Mouse (Mus musculus) cortical plate, adult 2 months (tissue): Measurements from ENCODE around the gene Svep1. TPM values are rescaled to one million over a fixed set of nuclear protein-coding genes. Genes with fewer than 3 reads are reported as not detected.

ENCODE experiments used
- H3K27ac ChIP-seq: fragments of 200-500 bp; 2 replicates; pipeline ENCODE4 v1.5.1; 2012; ENCODE audit warnings: low read length, control low read depth, inconsistent platforms; ENCODE audit not compliant: insufficient read depth
- H3K4me1 ChIP-seq: fragments of 200-500 bp; 2 replicates; pipeline ENCODE4 v1.6.1; 2011; ENCODE audit warnings: low read length; ENCODE audit not compliant: control insufficient read depth, insufficient read depth
- H3K4me3 ChIP-seq: fragments of 200-500 bp; 2 replicates; pipeline ENCODE4 v1.5.1; 2011; ENCODE audit warnings: mild to moderate bottlenecking, low read length, control low read depth; ENCODE audit not compliant: insufficient read depth
- CTCF ChIP-seq: fragments of 200-500 bp; IDR thresholded peaks from 2 replicates; pipeline ENCODE4 v1.5.1; 2011; ENCODE audit warnings: mild to moderate bottlenecking, control low read depth, low read length; ENCODE audit not compliant: insufficient read depth; ENCODE audit errors: extremely low read depth
- POLR2A ChIP-seq: fragments of 200-500 bp; IDR thresholded peaks from 2 replicates; pipeline ENCODE4 v1.6.1; 2011; ENCODE audit warnings: mild to moderate bottlenecking, low read length, control low read depth; ENCODE audit not compliant: insufficient read depth; ENCODE audit errors: extremely low read depth
- polyA plus RNA-seq: library from polyadenylated mRNA; depleted of rRNA; stranded (reverse); fragments of >200 nt; gene quantifications from 2 replicates; pipeline ENCODE4 v1.2.3, GENCODE M21; 2012

Svep1 gene
- polyA plus RNA-seq, 1 experiment = 0.31 TPM

DNA sequence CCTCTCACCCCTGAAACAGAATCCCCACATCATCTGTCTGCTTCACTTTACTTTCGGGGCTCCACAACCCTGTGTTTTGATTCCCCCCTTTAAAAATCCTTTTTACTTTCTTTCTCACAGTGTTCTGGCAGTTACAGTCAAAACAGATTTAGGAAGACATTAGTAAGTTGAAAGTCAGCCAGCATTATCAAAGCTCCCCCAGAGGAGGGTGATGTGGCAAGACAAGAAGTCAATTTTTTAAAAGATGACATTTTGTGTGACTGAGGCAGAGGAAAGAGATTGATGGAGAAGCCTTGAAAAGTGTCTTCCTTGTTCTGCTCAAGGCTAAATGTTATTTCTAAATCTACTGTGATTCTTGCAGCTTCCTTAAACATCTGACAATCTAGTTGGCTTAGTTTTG, 119.9 kb downstream of the Svep1 start:
- Histone ChIP-seq H3K27ac (no peak overlapping the region), H3K4me1 (no peaks in the 10 kb centered on the region), H3K4me3 (no peak overlapping the region)
- no peak for TF ChIP-seq POLR2A
- TF ChIP-seq CTCF = no peak

DNA sequence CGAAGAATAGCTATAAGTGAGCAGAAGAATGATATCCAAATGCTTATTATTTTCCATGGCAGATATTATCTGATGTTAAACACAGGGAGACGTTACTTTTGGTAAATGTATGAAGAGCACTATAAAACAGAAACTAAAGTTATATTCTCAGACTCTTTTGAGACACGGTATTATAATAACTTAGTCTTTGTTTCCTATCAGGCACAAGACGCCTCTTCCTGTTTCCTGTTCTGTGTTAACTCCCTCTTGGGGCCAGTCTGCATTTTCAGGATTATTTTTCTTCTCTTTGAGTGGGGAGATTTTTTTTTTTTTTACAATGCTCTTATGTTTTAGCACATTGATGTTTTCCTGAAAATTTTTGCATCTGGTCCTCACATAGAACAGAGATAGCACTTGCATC, 120.5 kb downstream of the Svep1 start:
- Histone ChIP-seq H3K27ac (no peak overlapping the region), H3K4me3 (no peak overlapping the region), H3K4me1 (no peaks in the 10 kb centered on the region)
- no peak for TF ChIP-seq POLR2A
- TF ChIP-seq CTCF = no peak

DNA sequence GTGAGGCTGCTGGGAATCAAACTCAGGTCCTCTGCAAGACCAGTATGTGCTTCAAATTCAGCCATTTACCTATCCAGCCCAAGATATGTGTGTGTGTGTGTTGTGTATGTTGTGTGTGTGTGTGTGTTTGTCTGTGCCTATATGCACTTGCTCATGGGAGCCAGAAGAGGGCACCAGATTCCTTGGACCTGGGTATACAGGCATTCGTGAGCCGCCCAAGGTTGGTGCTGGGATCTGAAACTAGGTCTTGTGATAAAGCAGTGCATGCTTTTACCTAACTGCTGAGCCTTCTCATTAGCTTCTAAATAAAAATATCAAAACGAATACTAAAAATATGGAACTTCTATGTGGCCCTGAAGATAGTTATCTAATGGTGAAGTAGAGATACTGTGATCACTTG, 121.3 kb downstream of the Svep1 start:
- no peaks in the 10 kb centered on the region for H3K4me1 ChIP-seq
- H3K4me3 ChIP-seq = no peak overlapping the region
- TF ChIP-seq CTCF (no peak), POLR2A (no peak)
- H3K27ac ChIP-seq = no peak overlapping the region

DNA sequence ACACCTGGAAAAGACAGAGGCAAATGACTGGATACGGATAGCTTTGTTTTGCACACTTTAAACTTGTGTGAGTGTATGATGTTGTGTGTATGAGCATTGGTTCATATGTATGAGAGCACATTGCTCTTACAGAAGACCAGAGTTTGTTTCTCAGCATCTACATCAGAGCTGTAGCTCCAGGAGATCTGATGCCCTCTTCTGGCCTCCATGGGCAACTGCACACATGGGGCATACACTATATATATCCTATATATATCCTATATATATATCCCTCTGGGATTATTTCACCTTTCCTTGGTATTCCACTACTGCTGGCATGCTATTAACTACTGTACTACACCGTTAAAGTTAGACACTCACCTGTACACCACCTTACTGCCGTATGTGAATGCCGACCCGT, 122.5 kb downstream of the Svep1 start:
- H3K27ac ChIP-seq = no peak overlapping the region
- no peak for TF ChIP-seq POLR2A
- TF ChIP-seq CTCF = no peak
- H3K4me3 ChIP-seq = no peak overlapping the region

DNA sequence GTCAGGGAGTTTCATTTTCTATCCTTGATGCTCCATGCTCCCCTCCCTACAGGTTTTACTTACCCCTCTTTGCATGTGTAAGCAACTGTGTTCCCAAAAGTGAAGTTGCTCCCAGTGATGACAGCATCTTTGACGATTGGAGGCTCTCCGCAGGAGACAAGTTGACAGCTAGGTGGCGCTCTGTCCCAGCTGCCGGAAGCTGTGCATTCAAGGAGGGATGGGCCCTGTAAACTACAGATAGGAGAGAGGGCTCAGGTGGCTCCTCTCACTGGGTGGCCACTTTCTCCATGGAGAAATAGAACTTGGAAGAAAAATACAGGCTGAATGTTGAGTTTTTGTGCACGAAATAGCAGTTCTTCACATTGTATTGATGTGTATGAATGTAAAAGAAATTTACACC, 124.1 kb downstream of the Svep1 start:
- H3K4me3 ChIP-seq = no peak overlapping the region
- no peaks in the 10 kb centered on the region; the same call in 1 of the 2 replicates for H3K4me1 ChIP-seq
- H3K27ac ChIP-seq = no peak overlapping the region
- TF ChIP-seq CTCF = peak; percentile 82
- no peak for TF ChIP-seq POLR2A

More for the DNA sequence above, 122.5 kb downstream of the Svep1 start:
- no peaks in the 10 kb centered on the region for H3K4me1 ChIP-seq

DNA sequence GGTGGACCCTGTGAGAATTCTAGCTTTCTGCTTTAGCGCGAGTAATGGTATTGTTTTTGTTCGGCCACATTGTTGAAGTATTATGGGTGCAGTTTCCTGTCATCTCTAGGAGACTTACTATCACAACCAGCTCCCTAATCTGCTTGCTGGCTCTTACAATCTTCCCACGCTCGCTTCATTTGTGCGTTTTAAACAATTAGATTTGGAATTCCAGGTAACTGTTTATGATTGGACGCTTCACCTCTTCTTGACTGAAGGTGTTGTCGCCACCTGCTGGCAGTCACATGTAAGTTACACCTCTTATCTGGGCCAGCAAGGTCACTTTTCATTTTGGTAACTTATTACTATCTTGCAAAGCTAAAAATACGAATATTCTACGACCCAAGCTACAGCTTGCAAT, 127.0 kb downstream of the Svep1 start:
- H3K4me1 ChIP-seq = no peaks in the 10 kb centered on the region; the same call in 1 of the 2 replicates
- no peak overlapping the region for H3K27ac ChIP-seq
- peak; percentile 78 for TF ChIP-seq CTCF
- no peak for TF ChIP-seq POLR2A
- H3K4me3 ChIP-seq = no peak overlapping the region

DNA sequence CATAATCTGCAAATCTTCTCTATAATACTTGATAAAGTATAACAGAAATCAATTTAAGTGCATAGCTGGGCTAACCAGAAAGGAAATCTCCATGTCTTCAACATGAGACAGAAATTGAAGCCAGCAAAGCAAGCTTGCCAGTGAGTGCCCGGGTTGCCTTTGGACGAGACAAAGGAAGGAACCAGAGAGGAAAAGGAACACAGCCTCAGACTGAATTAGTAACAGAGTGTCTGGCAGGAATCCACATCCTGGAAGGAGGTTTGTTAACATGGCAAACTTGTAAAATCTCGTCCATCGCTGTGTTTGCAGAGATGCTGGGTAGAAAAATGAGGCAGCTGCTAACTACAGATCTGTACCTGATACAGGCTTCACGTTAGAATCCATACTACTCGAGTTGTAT, 128.7 kb downstream of the Svep1 start:
- no peak overlapping the region for H3K27ac ChIP-seq
- H3K4me1 ChIP-seq = no peaks in the 10 kb centered on the region; the same call in 1 of the 2 replicates
- no peak overlapping the region for H3K4me3 ChIP-seq
- no peak for TF ChIP-seq CTCF
- no peak for TF ChIP-seq POLR2A

DNA sequence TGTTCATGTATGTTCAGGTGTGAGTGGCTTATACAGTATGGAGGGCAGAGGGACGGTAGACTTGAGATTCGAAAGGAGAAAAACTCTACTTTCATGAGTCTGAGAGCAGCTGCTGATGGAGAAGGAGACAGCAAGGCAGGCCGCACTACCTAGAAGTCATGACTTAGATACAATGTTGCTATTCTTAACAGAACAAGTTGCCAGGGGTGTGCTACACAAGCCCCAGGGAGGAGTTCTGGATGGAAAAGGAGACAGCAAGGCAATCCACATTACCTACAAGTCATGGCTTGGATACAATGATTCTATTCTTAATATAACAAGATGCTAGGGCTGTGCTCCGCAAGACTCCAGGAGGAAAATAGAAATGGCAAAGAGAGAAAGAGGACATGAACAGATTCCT, 129.1 kb downstream of the Svep1 start:
- Histone ChIP-seq H3K27ac (no peak overlapping the region), H3K4me1 (no peaks in the 10 kb centered on the region; the same call in 1 of the 2 replicates), H3K4me3 (no peak overlapping the region)
- TF ChIP-seq POLR2A (no peak), CTCF (no peak)

DNA sequence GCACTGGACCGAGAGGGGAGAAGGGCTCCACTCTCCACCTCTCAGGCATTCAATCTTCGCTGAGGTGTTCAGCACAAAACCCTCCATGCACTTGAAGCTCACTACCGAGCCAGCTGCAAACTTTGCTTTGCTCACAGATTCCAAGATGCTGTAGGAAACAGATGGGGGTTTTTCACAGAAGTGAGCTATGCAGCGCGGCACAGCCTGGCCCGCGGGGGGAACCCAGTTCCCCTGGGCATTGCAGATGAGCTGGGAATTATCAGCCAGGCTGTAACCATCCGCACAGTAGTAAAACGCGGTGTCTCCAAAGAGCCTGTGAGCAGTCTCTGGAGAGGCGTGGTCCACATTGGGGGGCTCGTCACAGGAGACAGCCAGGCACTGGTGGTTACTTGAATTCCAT, 133.8 kb downstream of the Svep1 start:
- Histone ChIP-seq H3K4me1 (no peaks in the 10 kb centered on the region), H3K27ac (no peak overlapping the region), H3K4me3 (no peak overlapping the region)
- TF ChIP-seq POLR2A (no peak), CTCF (no peak)

DNA sequence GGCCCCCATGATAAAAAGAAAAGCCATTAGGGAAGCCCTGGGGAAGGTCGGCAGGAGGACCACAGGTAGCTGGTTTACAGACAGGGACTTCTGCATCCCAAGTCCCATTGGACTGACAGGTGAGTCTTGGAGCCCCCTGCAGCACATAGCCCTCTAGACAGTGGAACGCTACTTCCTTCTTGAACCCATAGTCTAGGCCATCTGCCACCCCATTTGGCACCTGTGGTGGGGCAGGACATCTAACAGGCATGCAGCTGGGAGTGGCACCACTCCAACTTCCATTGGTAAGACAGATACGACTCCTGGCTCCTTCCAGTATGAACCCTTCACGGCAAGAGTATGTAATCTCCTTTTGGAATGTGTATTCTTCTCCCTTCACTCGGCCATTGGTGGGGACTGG, 137.8 kb downstream of the Svep1 start:
- TF ChIP-seq CTCF = no peak
- TF ChIP-seq POLR2A = no peak

DNA sequence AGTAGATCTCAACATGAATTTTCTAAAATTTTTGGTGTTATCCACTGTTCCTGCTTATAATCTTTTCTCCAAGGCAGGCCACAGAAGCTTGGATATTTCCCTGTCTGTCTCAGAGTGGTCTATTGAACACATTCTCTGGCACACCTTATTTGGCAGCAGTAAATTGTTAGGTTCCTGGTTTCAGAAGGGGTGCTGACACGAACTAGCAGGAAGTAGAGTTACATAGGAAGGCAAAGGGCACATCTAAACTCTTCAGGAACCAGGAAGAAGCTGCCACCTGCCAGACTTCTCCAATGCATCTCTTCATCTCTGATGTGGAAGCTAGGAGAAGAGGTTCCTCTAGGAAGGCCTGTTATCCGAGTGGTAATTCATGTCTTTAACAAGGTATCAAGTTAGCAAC, 141.9 kb downstream of the Svep1 start:
- TF ChIP-seq CTCF (no peak), POLR2A (no peak)

More for the DNA sequence above, 137.8 kb downstream of the Svep1 start:
- no peak overlapping the region for H3K4me3 ChIP-seq
- H3K27ac ChIP-seq = no peak overlapping the region
- H3K4me1 ChIP-seq = no peaks in the 10 kb centered on the region

More for the DNA sequence above, 141.9 kb downstream of the Svep1 start:
- no peaks in the 10 kb centered on the region for H3K4me1 ChIP-seq
- H3K27ac ChIP-seq = no peak overlapping the region
- H3K4me3 ChIP-seq = no peak overlapping the region
